Mouse (Mus musculus): ENCODE measurements around the gene Vmn2r105.

Gene Vmn2r105

GRCm38 (mm10) chr17:20234952-20235351, at the start of gene Vmn2r105:
TSS of gene Vmn2r105 (minus strand) at chr17:20235052.
- DNase-seq (ENCODE audit: low spot score in 2 of 2): no peak

- DNase-seq (ENCODE audit: low spot score in 2 of 2): no peak
Observed at GRCm38 (mm10) chr17:20255522-20255921, 20.7 kb upstream of the Vmn2r105 start.

GRCm38 (mm10) chr17:20182997-20183396, 51.9 kb downstream of the Vmn2r105 start, which contains the start of gene Fpr-rs6:
TSS of gene Fpr-rs6 (minus strand) at chr17:20183097.
- no peak for DNase-seq (ENCODE audit: low spot score in 2 of 2)
